Mouse (Mus musculus): ENCODE results near the gene Stra6l. TPM values are rescaled to one million over a fixed set of nuclear protein-coding genes. Genes with fewer than 3 reads are reported as not detected.

Gene Stra6l
- polyA plus RNA-seq, 1 experiment from 2014 or later, result 0.50 TPM

DNA sequence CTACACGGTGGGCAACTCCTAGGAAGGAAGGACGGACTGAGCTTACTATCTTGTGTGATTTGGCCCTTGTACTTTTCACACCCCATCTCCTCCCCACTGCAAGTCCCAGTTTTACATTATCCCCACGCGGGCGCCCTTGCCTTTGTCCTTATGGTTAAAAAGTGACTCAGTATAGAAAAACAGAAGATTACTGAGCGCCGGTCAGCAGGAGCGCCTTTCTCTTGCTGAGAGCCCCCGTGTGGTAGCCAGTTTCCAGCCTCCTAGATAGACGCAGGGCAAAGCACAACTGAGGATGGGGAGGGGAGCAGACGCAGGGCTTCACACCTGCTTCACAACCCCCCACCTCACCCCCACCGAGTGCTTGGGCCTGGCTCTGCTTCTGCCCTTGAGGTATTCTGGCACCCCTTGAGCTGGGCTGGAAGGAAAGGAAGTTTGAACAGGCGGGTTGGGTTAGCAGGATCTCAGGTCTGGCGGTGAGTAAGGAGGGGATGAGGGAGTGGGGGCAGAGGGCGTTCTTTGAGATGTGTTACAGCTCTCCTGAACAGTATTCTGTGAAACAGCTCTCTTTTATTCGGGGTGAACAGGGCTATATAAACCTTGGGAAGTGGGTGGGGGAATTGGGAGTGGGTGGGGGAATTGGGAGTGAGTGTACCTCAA, 48.1 kb downstream of the Stra6l start:
- H3K4me2 ChIP-seq (replicated peaks), result no peak overlapping the region
- H3K4me1 ChIP-seq (replicated peaks; ENCODE audit: control insufficient read depth, insufficient read depth, low read length), result no peaks in the 10 kb centered on the region
- no peak for DNase-seq (ENCODE audit: low spot score)
- no peaks in the 10 kb centered on the region for H3K27me3 ChIP-seq (ENCODE audit: control insufficient read depth, insufficient read depth, low read length)
- H3K4me3 ChIP-seq (replicated peaks; ENCODE audit: low read length), result no peak overlapping the region
- no peak for ATAC-seq (ENCODE audit: low FRiP score)
- no peaks in the 10 kb centered on the region for H3K9me3 ChIP-seq (ENCODE audit: control insufficient read depth, low read length)
- 13% methylated on average over 16 of the region's 16 CpGs for WGBS
- H3K27ac ChIP-seq, result no peak overlapping the region
- H3K36me3 ChIP-seq (replicated peaks; ENCODE audit: control insufficient read depth, insufficient read depth), result no peaks in the 10 kb centered on the region
- no peak overlapping the region for H3K9ac ChIP-seq

DNA sequence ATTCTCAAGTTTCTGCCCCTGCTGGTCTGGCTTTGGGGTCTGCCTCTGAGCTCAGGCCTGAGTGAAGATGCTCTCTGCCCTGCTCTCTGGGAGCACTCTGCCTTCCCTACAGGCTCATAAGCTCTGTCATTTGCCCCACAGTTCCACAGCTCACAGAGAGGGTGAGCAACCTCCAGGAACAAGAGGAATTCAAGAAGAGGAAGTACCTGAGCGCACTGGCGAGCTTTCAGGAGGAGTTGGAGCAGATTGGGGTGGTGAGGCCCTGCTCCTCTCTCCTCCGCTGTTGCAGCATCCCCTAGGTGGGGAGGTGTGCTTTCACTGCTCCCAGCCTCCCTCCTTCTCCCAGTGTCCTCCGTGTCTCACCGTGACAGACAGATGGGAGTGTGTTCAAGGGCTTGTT, 49.9 kb downstream of the Stra6l start:
- Histone ChIP-seq H3K36me3 (replicated peaks; ENCODE audit: control insufficient read depth, insufficient read depth) (no peaks in the 10 kb centered on the region), H3K9me3 (ENCODE audit: control insufficient read depth, low read length) (no peaks in the 10 kb centered on the region), H3K9ac (no peak overlapping the region), H3K27ac (no peak overlapping the region), H3K4me2 (replicated peaks) (no peak overlapping the region), H3K4me1 (replicated peaks; ENCODE audit: control insufficient read depth, insufficient read depth, low read length) (no peaks in the 10 kb centered on the region), H3K4me3 (replicated peaks; ENCODE audit: low read length) (no peak overlapping the region), H3K27me3 (ENCODE audit: control insufficient read depth, insufficient read depth, low read length) (no peaks in the 10 kb centered on the region)
- ATAC-seq (ENCODE audit: low FRiP score), result no peak
- DNase-seq (ENCODE audit: low spot score), result no peak
- WGBS, result 74% methylated on average over 5 of the region's 5 CpGs

DNA sequence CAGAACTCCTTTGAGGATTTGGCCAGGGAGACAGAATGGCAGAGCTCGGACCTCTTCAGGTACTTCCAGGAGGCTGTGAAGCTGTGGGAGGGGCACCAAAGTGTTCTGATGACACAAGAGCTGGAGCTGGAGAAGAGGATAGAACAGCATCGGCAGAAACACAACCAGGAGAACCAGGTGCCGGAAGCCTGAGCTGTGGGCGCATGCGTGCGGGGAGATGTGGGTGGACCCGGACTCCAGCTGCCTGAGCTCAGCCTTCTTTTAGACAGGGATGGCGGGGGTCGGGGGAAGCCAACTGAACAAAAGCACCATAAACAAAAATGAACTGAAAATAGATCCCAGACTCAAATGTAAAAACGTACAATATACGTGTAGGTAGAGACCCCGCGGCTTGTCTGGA, 60.8 kb downstream of the Stra6l start:
- no peaks in the 10 kb centered on the region for H3K27me3 ChIP-seq (ENCODE audit: control insufficient read depth, insufficient read depth, low read length)
- no peaks in the 10 kb centered on the region for H3K4me1 ChIP-seq (replicated peaks; ENCODE audit: control insufficient read depth, insufficient read depth, low read length)
- H3K4me3 ChIP-seq (replicated peaks; ENCODE audit: low read length), result no peak overlapping the region
- no peak overlapping the region for H3K9ac ChIP-seq
- ATAC-seq (ENCODE audit: low FRiP score) (no peak), DNase-seq (ENCODE audit: low spot score) (no peak)
- H3K36me3 ChIP-seq (replicated peaks; ENCODE audit: control insufficient read depth, insufficient read depth), result no peaks in the 10 kb centered on the region
- 93% methylated on average over 13 of the region's 13 CpGs for WGBS
- no peak overlapping the region for H3K4me2 ChIP-seq (replicated peaks)
- no peaks in the 10 kb centered on the region for H3K9me3 ChIP-seq (ENCODE audit: control insufficient read depth, low read length)
- H3K27ac ChIP-seq, result no peak overlapping the region

DNA sequence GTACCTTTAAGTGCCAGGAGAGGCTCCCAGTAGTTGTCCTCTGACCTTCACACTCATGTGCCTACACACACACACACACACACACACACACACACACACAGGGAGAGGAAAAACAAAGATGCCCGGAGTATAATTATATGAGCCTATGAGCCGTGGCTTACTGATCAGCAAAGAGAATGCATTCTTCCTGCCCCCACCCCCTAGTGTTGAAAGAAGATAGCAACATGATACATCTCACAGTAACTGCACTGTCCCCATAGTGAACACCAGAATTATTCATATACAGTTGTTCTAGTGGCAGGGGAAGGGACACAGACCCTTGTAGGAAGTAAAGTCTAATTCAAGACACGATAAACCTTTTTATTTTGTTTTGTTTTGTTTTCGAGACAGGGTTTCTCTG, 61.5 kb downstream of the Stra6l start:
- Histone ChIP-seq H3K9ac (no peak overlapping the region), H3K36me3 (replicated peaks; ENCODE audit: control insufficient read depth, insufficient read depth) (no peaks in the 10 kb centered on the region), H3K4me1 (replicated peaks; ENCODE audit: control insufficient read depth, insufficient read depth, low read length) (no peaks in the 10 kb centered on the region), H3K4me2 (replicated peaks) (no peak overlapping the region), H3K9me3 (ENCODE audit: control insufficient read depth, low read length) (no peaks in the 10 kb centered on the region), H3K4me3 (replicated peaks; ENCODE audit: low read length) (no peak overlapping the region), H3K27me3 (ENCODE audit: control insufficient read depth, insufficient read depth, low read length) (no peaks in the 10 kb centered on the region), H3K27ac (no peak overlapping the region)
- WGBS, result 79% methylated on average over 4 of the region's 4 CpGs
- DNase-seq (ENCODE audit: low spot score) (no peak), ATAC-seq (ENCODE audit: low FRiP score) (no peak)

DNA sequence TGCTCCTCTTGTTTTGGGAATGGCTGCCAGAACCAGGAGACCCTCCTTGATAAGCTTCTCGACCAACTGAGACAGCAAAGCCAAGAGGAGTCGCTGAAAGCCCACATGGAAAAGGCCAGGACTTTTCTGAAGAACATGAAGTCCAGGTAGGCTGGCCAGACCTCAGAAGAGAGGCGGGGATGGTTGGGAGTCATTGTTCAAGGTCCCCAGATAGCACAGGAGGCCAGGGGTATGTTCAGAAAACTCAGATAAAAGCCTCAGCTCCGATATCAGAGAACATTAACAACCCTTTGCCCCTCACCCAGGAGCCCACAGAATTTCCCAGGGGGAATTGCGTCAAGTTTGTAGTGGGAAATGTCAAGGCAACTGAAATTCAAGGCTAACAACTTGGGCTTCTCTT, 62.8 kb downstream of the Stra6l start:
- Histone ChIP-seq H3K9me3 (ENCODE audit: control insufficient read depth, low read length) (no peaks in the 10 kb centered on the region), H3K4me3 (replicated peaks; ENCODE audit: low read length) (no peak overlapping the region), H3K9ac (no peak overlapping the region), H3K27ac (no peak overlapping the region), H3K4me1 (replicated peaks; ENCODE audit: control insufficient read depth, insufficient read depth, low read length) (no peaks in the 10 kb centered on the region), H3K27me3 (ENCODE audit: control insufficient read depth, insufficient read depth, low read length) (no peaks in the 10 kb centered on the region), H3K36me3 (replicated peaks; ENCODE audit: control insufficient read depth, insufficient read depth) (no peaks in the 10 kb centered on the region), H3K4me2 (replicated peaks) (no peak overlapping the region)
- DNase-seq (ENCODE audit: low spot score) (no peak), ATAC-seq (ENCODE audit: low FRiP score) (no peak)
- WGBS, result 84% methylated on average over 5 of the region's 5 CpGs

DNA sequence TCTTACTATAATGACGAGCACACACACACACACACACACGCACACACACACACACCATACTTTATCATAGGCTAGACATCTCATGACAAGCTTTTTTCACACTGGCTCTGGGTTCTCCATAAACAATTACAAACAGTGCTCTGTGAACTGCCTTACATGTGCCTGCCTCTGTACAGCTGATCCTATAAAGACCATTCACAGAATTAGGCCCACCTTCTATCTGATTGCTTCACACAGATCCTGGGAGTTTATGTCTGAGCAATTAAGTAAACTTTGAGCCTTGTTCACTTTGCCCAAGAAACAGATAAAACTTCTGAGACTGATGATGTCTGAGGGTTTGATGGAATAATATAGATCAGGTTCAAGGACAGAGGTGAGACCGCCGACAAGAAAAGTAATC, 63.4 kb downstream of the Stra6l start:
- no peak overlapping the region for H3K27ac ChIP-seq
- ATAC-seq (ENCODE audit: low FRiP score) (no peak), DNase-seq (ENCODE audit: low spot score) (no peak)
- H3K36me3 ChIP-seq (replicated peaks; ENCODE audit: control insufficient read depth, insufficient read depth), result no peaks in the 10 kb centered on the region
- no peak overlapping the region for H3K4me2 ChIP-seq (replicated peaks)
- no peak overlapping the region for H3K9ac ChIP-seq
- no peaks in the 10 kb centered on the region for H3K4me1 ChIP-seq (replicated peaks; ENCODE audit: control insufficient read depth, insufficient read depth, low read length)
- 94% methylated on average over 4 of the region's 4 CpGs for WGBS
- no peak overlapping the region for H3K4me3 ChIP-seq (replicated peaks; ENCODE audit: low read length)
- no peaks in the 10 kb centered on the region for H3K9me3 ChIP-seq (ENCODE audit: control insufficient read depth, low read length)
- no peaks in the 10 kb centered on the region for H3K27me3 ChIP-seq (ENCODE audit: control insufficient read depth, insufficient read depth, low read length)

DNA sequence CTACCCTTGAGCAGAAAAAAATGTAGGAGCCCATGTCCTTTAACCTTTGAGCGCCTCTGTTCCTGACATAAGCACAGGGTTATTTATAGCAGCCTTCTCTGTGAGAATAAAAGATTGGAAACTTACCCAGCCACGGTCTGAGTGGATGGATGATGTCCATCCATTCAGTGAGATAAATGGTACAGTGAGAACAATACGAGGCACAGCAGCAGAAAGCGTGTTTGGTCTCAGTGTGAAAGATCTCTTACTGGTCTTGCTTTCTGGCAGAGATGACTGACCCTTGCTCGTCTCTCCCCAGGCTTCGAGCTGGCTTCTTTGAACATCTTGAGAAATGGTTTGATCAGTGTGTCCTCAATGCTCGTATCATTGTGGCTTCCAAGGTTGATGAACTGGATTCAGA, 68.6 kb downstream of the Stra6l start:
- Histone ChIP-seq H3K4me2 (replicated peaks) (no peak overlapping the region), H3K9ac (no peak overlapping the region), H3K27me3 (ENCODE audit: control insufficient read depth, insufficient read depth, low read length) (no peaks in the 10 kb centered on the region), H3K4me3 (replicated peaks; ENCODE audit: low read length) (no peak overlapping the region), H3K9me3 (ENCODE audit: control insufficient read depth, low read length) (no peaks in the 10 kb centered on the region), H3K27ac (no peak overlapping the region), H3K4me1 (replicated peaks; ENCODE audit: control insufficient read depth, insufficient read depth, low read length) (no peaks in the 10 kb centered on the region), H3K36me3 (replicated peaks; ENCODE audit: control insufficient read depth, insufficient read depth) (no peaks in the 10 kb centered on the region)
- ATAC-seq (ENCODE audit: low FRiP score) (no peak), DNase-seq (ENCODE audit: low spot score) (no peak)
- 49% methylated on average over 7 of the region's 7 CpGs for WGBS

DNA sequence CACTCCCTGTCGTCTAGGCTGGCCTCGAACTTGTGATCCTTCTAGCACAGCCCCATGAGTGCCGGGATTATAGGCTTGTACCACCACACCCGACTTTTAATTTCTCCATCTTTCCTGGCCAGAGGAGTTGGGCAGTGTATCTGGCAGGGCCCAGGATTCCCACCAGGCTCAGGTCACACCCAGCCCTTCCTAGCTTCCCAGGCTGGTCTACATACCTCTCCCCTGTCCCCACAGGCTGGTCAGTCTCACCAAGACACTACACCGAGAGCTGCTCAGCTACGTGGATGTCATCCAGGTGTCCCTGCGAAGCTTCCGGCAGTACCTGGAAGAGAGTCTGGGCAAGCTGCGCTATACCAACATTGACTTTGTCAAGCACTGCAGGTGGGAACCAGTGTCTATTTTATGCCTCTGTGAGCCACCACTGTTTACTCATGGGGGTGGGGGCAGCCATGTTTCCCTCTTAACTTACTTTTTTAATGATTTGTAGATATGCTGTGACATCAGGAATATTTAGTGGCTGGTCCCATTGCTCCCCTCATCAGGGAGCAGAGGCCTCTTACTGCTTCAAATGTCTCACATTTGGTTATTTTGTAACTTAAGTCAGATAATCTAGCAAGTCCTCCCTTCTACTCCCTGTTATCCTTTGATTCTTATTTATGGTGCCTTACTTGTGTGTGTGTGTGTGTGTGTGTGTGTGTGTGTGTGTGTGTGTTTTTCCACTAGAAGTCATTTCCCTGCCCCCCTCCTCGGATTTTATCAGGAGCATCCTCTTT, 73.4 kb downstream of the Stra6l start:
- H3K27ac ChIP-seq, result no peak overlapping the region
- WGBS, result 90% methylated on average over 10 of the region's 10 CpGs
- H3K9me3 ChIP-seq (ENCODE audit: control insufficient read depth, low read length), result no peaks in the 10 kb centered on the region
- H3K27me3 ChIP-seq (ENCODE audit: control insufficient read depth, insufficient read depth, low read length), result no peaks in the 10 kb centered on the region
- H3K36me3 ChIP-seq (replicated peaks; ENCODE audit: control insufficient read depth, insufficient read depth), result no peaks in the 10 kb centered on the region
- no peak for ATAC-seq (ENCODE audit: low FRiP score)
- no peak overlapping the region for H3K9ac ChIP-seq
- H3K4me1 ChIP-seq (replicated peaks; ENCODE audit: control insufficient read depth, insufficient read depth, low read length), result no peaks in the 10 kb centered on the region
- no peak overlapping the region for H3K4me3 ChIP-seq (replicated peaks; ENCODE audit: low read length)
- no peak for DNase-seq (ENCODE audit: low spot score)
- no peak overlapping the region for H3K4me2 ChIP-seq (replicated peaks)

DNA sequence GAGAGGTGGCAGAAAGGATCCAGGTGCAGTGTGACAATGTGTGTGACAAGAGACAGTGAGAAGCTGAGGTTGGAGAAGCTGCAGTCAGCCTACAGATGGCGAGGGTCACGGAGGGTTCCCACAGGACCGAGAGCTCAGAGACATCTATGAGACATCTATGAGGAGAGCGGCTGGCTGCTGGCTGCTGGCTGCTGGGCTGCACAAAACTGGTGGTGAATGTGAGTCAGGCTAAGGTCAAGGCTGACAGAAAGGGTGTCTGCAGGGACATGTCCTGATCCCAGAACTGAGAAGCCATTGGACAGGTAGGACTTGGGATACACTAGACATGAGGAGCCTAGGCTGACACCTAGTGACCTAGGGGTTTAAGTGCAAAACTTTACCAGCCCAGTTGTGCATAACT, 75.5 kb downstream of the Stra6l start:
- DNase-seq (ENCODE audit: low spot score) (no peak), ATAC-seq (ENCODE audit: low FRiP score) (no peak)
- WGBS, result 82% methylated on average over 4 of the region's 4 CpGs
- Histone ChIP-seq H3K9ac (no peak overlapping the region), H3K4me2 (replicated peaks) (no peak overlapping the region), H3K4me1 (replicated peaks; ENCODE audit: control insufficient read depth, insufficient read depth, low read length) (no peaks in the 10 kb centered on the region), H3K4me3 (replicated peaks; ENCODE audit: low read length) (no peak overlapping the region), H3K27ac (no peak overlapping the region), H3K36me3 (replicated peaks; ENCODE audit: control insufficient read depth, insufficient read depth) (no peaks in the 10 kb centered on the region), H3K27me3 (ENCODE audit: control insufficient read depth, insufficient read depth, low read length) (no peaks in the 10 kb centered on the region), H3K9me3 (ENCODE audit: control insufficient read depth, low read length) (no peaks in the 10 kb centered on the region)
